Mouse (Mus musculus): ENCODE measurements at regions not wholly inside any gene's neighbourhood (a gene's known extent, or its start where the extent isn't known, plus 50 kb on each side); places are given as distances from the start of the nearest gene placed in this dataset.

DNA sequence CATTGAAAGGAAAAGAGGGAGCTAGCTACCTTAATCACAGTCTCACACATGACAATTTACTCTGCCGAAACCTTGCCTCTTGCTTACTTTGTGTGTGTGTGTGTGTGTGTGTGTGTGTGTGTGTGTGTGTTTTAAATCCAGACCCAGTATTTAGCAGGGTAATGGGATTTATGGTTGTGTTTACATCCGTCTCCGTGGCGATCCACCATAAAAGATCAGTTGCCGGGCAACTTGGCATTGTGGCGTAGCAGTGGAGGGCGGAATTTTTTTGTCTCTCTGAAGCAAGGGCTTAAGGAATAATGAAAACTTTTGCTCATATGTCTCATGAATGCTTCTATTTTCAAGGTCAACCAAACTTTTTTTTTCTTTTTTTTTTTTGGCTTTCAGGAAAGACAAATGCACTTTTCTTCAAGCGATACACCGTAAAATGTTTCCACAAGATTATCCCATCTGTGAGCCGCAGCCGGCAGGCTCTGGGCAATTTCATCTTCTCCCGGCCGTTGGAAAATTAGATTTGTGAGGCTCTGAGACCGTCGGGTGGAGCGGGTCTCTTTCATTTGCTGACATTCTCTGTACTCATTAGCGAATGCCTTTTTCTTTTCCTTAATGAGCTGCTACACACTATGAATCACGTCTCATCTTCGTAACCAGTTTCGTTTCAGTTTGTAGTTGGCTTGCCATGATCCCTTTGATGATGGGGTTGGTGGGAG lies 53.9 kb upstream of the Ptch1 start:
- DNase-seq (ENCODE audit: low spot score): no peak

DNA sequence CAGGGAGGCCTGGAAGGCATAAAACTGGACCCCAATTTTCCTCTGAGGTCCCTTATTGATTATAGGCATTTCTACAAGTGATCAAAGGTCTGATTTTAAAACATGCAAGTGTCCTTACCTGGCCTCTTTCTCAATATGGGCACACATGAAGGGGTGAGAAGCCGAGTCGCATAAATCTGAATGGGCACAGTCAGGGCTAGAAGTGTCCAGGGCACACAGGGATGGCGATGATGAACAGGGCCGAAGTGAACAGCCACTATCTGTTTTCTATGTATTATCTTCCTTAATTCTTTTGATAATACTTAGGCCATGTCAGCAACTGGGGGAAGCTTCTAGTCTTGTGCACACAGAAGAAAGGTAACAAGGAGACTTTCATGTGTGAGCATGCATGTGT lies 54.5 kb upstream of the Ptch1 start:
- DNase-seq (ENCODE audit: low spot score): no peak

DNA sequence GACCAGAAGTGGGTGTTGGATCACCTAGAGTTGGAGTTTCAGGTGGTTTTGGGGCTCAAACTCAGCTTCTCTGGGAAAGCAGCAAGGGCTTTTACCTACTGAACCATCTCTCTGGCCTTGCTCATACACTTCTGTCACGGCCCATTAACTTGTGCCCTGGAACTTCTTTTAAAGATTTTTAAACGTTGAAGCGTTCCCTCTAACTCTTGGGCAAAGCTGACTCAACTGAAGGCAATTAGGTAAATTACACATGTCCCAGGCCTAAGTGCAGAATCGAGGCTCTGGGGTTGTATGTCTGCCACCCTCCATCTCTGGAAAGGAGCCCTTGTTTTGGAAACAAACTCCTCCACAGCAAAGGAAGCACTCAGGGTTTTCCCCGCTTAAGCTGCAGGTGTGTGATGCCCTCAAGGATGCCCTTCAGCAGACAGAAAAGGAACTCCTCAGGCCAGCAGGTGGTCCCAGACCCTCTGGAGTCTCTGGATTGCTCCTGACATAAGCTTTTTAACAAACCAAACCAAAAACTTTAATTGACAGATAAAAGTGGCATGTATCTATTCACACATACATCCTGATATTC lies 58.5 kb upstream of the Ptch1 start:
- DNase-seq (ENCODE audit: low spot score): no peak

DNA sequence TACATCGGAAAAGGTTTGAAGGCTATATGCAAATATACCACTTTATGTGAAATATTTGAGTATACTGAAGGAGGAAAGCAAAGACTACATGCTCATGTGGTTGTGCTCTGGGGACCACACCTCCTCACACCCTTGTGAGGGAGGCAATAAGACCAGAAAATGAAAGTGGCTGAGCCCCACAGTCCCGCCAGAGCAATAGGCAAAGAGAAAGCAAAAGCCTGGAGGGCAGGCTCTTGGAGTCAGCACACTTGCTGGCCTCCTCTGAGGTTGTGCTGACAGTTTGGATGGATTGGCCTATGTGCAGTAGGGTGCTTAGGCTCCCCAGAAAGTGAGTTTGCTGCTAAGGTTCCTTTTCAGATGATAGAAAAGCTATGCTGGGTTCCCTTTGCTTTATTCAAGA lies 60.9 kb upstream of the Ptch1 start:
- no peak for DNase-seq (ENCODE audit: low spot score)

DNA sequence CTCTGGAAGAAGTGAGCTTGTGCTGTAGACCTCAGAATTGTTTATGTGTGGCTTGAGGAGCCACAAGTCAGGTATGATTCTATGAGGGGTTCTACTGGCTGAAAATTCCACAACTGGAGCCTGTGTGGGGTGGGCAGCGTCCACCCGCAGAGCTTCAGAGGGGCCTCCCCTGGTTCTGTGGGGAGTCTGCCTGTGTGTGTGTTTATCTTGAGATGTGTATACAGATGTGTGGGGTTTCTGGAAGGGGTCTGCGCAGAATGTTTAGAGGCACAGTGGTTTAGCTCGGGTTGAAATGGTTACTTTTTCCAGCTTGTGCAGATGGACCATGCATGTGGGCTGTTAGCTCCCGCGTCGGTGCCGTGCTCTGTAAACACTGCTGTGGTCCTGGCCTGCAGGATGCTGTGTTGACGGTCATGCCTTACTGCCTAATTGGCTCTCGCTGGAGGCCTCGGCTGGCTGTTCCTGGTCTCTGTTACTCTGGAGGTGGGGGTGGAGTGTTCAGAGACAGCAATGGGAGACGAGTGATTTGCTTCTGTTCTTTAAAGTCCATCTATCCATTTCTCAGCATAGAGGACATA lies 68.3 kb upstream of the Ptch1 start:
- no peak for DNase-seq (ENCODE audit: low spot score)

DNA sequence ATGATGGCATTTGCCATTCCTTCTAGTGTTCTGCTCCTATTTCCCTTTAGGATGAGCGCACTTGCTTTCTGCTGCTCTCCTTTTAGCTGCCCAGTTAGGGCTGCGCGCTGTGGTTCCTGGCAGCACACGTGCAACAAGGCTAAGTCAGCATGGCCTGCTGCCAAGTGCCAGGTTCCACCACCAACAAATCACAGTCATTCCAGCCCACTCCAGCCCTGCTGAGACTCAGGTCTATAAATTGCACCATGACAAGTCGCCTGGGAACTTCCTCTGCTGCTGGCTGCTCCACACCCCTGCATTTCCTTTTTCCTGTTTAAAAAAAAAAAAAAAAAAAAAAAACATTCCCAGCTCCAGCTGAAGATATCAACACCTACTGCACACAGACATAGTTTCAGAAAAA lies 69.2 kb upstream of the Ptch1 start:
- no peak for DNase-seq (ENCODE audit: low spot score)

DNA sequence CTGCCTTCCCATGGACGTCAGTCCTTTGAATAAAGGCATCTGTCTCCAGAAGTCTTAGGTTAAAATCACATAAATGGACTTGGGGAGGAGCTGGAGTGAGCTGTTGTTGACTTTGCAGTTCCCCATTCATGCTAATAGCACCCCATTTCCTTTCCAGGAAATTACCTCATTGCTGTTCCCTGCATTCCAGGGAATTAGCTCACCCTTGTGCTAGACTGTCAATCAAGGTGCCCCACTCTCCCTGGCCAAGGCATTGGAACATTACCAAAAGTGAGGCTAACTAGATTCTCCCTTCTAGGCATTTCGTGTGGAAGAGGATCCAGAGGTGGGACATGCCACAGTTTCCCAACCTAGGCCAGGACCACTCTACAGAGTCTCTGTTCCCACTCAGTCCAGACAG lies 70.0 kb upstream of the Ptch1 start:
- no peak for DNase-seq (ENCODE audit: low spot score)

DNA sequence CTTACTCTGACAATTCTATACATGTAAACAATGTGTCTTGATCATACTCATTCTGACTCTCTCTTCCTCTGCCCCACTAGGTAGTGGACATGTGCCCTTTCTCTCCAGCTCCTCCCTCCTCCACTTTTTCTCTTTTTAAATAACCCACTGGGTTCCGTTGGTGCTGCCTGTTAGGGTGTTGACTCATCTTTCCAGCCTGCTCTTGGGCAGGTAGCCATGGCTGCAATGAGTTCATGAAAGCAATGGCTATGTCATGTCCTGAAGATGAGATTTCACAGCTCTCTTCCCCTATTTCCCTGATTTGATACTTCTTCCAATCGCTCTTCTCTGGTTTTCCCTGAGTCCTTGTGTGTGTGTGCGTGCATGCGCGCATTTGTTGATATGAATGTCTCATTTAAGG lies 70.9 kb upstream of the Ptch1 start:
- DNase-seq (ENCODE audit: low spot score): no peak

DNA sequence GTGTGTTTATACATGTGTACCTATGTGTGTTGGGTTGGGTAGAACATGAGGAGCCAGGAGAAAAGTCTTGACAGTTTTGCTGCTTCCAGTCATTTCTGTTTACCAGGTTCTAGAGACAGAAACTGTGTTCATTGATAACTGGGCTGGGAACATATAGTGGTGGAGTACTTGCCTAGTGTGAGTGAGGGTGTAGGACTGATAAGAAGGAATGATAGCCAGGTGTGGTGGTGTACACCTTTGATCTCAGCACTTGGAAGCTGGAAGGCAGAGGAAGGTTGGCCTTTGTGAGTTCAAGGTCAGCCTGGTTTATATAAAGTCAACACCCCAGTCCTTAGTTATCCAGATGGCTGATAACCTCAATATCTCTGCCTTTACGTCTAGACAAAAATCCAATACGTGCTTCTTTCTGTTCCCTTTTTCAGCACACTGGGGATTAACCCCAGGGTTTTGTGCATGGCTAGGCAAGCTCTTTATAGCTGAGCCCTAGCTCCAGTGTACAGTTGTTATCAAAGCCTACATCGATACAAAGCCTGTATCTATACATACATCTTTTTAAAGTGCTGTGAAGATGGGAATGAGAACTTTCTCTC lies 75.8 kb upstream of the Ptch1 start:
- no peak for DNase-seq (ENCODE audit: low spot score)

DNA sequence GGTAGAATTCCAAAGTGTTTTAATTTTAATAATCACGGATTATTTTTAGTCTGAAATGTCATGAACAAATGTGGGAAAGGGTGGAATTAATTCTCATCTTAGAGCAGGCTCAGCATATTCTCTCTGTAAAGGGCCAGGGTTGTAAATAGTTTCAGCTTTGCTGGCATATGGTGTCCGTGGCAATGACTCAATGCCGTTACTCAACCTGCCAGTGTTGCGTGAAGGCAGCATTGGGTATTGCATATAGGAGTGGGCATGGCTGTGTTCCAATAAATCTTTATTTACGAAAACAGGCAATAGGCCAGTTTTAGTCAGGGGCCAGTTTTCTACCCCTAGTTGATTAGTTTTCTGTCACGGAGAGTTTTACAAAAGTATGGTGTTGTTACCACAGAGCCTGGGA lies 81.1 kb upstream of the Ptch1 start:
- DNase-seq (ENCODE audit: low spot score): no peak

DNA sequence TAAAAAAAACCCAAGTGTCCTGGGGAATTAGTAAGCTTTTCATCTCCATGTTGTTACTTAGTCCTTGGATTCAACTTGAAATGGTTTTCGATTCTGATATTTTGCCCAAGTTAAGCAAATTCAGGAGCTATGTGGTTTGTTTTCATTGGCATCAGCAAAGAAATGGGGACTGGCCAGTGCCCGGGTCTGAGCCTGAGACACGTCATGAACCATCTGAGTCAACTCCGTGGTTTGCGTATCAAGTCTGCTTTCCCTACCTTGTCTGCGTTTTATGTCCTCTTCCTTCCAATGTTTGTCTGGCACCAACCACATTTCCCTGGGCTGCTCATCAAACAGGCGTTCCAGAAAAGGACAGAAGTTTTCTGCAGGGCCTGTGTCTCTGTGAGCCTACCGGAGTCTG lies 83.7 kb upstream of the Ptch1 start:
- no peak for DNase-seq (ENCODE audit: low spot score)

DNA sequence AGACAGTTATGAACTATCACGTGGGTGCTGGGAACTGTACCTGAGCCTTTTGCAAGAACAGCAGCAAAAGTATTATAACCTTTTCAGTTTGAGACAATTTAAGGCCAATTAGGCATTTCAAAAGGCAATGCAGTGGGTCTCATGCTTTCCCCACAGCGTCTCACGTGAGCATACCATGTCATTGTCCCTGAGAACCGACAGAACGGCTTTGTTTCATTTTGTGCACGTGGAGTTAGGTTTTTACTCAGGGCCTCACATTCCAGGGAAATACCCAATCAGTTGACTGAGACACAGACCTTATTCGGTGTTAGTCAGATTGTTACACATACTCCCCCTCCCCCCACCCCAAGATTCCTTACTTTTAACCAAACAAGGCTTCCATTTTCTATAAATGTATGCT lies 86.0 kb upstream of the Ptch1 start:
- DNase-seq (ENCODE audit: low spot score): no peak

DNA sequence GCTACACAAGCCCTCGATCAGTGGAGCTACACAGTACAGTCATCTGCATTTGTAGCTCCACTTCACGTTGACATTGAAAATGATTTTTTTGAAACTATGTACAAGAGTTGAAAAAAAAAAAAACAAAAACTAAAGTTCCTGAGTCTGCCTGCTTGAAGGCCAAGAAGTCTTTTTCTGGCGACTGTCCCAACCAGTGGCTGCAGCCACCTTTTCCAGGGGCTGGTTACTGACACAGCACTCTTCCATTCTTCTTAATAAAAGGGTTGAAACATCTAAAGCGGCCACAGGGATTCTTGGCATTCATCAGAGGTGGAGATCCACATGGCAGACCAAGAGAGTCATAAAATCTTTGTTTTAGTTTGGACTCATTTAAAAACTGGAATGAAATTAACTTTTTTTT lies 87.0 kb upstream of the Ptch1 start:
- DNase-seq (ENCODE audit: low spot score): no peak

DNA sequence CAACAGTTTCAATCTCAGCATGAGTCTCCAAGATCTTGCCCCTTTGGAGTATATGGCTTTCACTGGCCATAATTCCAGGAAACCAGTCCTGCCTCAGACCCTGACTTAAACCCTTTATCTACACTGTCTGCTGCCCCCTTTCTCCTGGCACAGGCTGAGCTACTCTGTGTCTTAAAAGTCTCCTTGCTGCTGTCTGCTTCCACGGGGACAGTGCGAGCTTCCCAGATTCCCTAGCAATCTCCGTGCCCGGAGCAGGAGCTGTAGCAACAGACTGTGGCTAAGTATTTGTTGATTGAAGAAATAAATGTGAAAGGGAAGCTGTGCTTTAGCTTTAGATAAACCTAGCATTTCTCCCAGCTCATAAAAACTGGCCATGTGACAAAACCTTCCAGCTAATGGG lies 95.2 kb upstream of the Ptch1 start:
- DNase-seq (ENCODE audit: low spot score): no peak

DNA sequence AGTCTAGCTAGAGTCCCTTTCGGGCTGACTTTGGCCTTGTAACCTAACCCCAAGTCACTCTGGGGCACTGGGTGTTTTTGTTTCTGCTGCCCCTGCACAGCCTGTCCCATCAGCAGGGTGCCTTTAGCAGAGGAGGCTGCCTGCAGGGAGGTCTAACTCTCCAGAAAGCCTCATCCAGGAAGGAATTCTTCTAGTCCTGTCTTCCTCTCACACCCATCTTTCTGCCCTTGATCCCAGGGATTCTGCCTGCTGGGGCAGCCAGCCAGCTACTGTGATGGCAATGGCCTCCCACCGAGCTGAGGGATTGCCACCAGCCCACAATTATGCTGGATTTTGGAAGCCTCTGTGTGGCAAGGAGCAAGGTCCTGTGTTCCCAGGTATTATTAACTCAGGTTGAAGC lies 95.6 kb upstream of the Ptch1 start:
- no peak for DNase-seq (ENCODE audit: low spot score)

DNA sequence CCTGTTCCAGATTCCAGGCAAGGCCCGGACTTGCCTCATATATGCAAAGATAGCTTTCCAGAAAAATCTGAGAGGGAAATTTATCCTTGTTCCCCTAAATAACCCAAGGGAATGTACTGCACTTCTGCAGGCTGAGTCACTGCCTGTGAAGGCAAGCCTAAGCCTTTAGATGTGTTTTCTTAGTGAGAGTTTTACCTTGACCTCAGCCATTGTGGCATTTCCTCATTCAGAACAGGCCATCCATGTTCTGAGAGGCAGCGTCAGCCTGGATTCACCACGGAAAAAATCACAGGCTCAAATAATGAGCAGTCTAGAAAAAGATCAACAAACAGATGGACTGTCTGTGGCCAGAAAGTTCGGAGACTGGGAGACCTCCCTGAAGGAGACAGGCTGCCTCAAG lies 99.0 kb upstream of the Ptch1 start:
- DNase-seq (ENCODE audit: low spot score): no peak

DNA sequence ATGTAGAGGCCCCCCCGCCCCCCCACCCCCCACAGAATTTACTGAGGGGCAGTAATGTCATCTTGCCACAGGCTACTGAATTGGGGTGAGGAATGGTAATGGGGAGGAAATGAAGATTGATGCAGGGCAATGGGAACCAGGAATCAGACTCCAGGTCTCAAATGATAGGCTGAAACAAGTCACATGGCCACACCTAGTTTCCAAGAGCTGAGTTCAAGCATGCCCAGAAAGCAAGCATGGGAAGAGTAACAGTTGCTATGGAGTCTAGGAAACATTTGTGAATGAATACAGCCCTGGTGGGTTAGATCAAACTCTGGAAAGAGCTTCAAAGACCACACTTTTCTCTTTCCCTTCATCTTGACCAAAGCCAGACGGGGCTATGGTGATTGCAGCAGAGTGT lies 104.3 kb upstream of the Ptch1 start:
- no peak for DNase-seq (ENCODE audit: low spot score)

DNA sequence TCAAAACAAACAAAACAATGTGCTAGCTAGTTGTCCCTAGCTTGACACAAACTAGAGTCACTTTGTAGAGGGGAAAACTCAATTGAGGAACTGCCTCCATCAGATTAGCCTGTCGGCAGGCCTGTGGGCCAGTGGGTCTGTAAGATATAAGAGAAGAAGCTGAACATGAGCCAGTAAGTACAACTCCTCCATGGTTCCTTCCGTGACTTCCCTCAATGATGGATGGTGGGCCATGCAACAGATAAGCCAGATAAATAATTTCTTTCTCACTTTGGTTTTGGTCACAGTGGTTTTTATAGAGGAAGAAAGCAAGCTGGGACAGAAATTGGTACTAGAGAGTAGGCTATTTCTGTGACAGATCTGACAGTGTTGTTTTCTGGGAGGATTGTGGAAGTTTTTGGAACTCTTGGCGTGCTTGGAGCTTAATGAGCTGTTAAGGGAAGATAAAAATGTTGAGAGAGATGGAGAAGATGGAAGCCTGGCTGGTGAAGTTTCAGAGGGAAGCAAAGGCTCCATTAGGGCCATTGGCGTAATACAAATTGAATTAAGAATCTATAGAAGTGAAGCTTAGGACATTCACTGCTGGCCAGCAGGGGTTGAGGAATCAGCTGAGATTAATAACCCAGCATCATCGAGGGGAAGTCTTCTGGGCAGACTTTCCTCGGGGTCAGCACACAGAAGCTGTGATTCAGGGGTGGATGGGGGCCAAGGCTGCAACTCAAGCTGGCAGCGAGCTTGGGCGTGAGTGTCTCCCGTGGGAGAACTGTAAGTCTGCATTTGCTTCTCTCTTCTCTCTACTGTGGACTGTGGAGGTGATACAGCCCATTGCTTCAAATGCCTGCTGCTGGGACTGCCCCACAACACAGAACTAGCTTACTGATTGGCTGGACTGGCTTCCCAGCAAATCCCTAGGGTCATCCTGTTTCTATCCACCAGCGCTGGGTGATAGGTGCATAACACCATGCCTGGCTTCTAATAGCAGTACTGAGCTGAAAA lies 105.2 kb upstream of the Ptch1 start:
- no peak for DNase-seq (ENCODE audit: low spot score)

DNA sequence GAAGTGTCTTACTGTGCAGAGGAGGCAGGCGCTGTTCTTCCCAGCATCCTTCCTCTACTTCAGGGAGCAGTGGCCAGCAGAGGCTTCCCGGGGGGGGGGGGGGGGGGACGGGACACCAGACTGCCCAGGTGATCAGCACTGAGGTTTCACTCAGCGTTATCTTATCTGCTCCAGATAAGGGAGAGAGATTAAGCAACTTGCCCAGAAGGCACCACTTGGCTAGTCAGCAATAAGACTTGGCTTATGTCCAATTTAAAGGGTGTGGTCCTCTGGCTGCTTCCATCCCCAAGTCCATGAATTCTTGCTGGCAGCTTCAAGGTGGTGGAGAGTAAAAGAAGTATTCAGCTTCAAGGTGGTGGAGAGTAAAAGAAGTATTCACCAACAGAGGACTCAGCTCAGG lies 108.9 kb upstream of the Ptch1 start:
- no peak for DNase-seq (ENCODE audit: low spot score)

DNA sequence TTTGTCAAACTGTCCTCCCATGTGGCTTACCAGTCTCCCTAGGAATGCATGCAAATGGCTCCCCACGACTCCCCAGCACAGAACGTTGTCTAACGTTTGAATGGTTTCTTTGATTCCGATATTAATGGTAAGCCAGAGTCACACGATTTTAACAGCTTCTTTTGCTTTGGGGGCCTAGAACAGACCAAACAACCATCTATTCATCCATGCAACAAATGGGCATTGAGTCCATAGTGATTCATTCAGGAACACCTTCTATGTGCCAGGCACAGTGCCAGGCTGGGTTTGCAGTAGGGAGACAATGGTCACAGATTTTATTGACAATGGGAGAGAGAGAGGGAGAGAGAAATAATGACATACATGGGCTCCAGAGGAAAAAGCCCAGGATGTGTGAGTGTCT lies 118.6 kb upstream of the Ptch1 start:
- DNase-seq (ENCODE audit: low spot score): no peak

DNA sequence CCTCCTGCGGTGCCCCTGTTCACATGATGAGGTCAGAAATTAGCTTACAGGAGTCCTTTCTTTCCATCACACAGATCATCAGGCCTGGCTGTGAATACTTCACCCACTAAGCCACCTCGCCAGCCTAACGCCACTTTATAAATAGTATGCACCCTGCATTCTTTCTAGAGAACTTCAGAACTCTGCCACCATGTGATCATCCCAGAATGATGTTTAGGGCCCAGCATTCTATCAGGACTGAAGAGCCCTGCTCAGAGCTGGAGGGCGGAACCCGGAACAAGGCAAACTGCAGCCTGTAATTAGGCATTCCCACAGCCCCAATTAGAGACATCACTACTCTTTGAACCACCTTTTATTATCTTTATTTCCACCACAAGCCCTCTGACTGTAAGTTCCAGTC lies 120.2 kb upstream of the Ptch1 start:
- DNase-seq (ENCODE audit: low spot score): no peak

DNA sequence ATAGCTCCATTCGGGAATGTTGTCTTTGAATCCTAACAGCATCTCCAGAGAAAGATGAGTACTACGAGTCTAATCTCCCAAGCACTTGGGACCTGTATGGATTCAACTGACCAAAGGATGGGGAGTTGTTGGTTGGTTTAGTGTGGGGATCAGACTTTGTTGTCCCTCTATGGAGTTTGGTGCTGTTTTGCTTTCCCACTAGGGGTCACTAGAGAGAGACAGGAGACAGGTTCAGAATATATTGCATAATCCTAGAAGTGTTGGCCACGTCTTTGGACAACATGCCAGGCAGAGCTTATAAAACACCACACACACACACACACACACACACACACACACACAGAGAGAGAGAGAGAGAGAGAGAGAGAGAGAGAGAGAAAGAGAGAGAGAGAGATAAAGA lies 118.6 kb upstream of the Ercc6l2 start:
- DNase-seq (ENCODE audit: low spot score): peak; percentile 55

All from thymus, postnatal 0 days (tissue).